Mouse (Mus musculus): ENCODE results near the gene Myof. TPM values are rescaled to one million over a fixed set of nuclear protein-coding genes. Genes with fewer than 3 reads are reported as not detected.

Gene Myof
- total RNA-seq (2021), result 1 to 10 TPM; 8.5 to 8.9 TPM
- long read RNA-seq, experiment 1, partial matches to known transcripts, result 1 of 5 reads
- long read RNA-seq, experiment 1, other reads (novel, unspliced or antisense), result 3 of 5 reads
- long read RNA-seq, experiment 2, partial matches to known transcripts, result 0 of 2 reads
- long read RNA-seq, experiment 2, other reads (novel, unspliced or antisense), result 2 of 2 reads

DNA sequence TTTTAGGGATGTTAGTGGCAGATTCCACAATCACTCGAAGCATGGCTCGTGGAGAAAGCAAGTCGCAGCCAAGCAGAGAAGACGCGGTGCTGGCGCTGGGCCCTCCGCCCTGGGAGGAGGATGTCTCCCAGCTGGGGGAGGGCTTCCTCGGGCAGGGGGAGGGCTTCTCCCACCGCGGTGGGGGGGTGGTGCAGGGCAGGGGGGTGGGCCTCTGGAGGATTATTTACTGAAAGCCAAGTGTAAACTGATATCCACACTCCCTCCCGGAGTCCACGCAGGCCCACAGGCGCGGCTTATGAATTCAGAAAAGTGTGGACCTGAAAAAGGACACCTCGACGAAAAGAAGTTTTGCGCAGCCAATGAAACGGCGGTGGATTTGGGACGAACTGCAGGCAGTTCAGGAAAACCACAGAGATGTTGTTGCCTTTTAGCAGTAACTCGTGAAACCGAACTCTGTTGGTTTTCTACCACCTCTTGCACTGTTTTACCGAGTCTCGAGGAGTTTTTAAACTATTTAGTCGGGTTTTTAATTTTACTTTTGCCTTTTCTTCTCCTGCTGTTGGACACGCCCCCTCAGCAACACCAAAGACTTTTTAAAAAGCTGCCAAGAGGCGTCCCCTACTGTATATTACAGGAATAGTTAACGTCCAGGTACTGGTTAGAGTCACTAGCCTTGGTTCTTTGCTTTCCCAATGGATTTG lies at the start of gene Myof:
Gene Myof, minus strand, starts transcription at position 297 of the 701 bp plus-strand sequence.
- peak; percentile 78 for DNase-seq
- intact Hi-C loops (cut with DNase I; ENCODE audit: low total_unique reads), result no loop called here

DNA sequence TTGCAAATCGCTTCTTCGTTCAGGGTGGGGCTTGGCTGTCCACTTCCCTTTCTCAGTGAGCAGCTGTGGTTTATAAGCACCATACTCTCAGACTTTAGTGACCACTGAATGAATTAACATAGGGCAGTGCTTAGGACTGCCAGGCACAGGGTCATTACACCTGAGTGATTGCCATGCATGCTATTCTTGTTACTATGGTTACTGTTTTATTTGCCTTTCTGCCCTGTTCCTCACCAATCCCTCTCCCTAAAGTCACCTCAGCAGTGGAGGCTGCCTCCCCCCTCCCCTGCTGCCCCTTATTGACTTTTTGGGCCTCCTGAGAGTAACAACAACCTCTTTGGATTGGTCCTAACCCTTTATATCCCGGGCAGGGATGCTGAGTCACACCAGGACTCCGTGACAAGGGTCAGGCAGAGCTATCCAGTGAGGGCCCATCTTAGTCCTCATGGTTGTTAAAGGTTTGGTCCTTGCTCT lies 48.2 kb upstream of the Myof start:
- intact Hi-C loops (cut with DNase I; ENCODE audit: low total_unique reads), result no loop called here

DNA sequence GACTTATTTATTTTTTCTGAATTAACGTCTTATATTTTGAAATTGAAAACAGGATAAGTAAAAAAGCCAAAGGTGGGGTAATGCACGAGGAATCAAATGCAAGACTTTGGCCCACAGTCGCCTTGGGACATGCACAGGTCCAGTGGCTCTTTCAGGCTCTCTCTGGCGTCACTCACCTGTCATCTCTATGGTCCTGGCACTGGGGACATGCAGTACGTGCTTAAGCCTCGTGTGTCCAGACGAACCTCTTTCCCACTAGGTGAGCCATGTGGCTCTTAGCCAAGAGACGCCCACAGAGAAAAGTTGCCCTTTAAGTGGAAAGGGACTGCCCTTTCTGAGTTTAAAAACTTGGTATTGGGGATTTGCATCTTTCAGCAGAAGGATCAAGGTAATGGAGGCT lies 46.0 kb upstream of the Myof start:
- no peak for DNase-seq
- intact Hi-C loops (cut with DNase I; ENCODE audit: low total_unique reads), result no loop called here

More for the DNA sequence above, 48.2 kb upstream of the Myof start:
- no peak for DNase-seq

DNA sequence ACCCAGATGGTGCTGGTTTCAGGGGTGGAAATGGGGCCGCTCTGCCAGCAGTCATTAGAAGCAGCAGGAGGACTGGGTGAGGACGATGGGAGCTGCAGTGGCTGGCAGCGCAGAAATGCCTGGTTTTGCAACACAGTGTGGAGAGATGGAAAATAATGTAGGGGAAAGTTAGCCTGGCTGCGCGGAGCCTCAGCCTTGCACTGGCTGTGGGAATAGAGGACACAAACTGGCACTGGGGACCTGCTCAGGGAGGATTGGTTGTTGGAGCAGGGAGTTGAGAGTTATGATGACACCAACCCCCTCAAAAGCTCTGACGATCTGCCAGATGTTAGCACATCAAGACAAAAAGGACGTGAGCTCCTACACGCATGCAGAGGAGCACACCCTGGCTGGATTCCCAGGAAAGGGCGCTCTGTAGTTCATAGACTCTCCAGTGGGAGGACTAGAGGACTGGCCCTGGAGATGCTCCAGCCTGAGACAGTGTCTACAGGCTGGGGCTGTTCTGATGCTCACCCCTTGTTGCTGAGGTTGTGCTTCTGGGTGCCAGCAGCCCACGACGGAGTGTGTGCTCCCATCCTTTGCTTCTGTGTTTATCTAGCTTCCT lies 43.7 kb upstream of the Myof start:
- peak; percentile 61 for DNase-seq
- intact Hi-C loops (cut with DNase I; ENCODE audit: low total_unique reads), result no loop called here

DNA sequence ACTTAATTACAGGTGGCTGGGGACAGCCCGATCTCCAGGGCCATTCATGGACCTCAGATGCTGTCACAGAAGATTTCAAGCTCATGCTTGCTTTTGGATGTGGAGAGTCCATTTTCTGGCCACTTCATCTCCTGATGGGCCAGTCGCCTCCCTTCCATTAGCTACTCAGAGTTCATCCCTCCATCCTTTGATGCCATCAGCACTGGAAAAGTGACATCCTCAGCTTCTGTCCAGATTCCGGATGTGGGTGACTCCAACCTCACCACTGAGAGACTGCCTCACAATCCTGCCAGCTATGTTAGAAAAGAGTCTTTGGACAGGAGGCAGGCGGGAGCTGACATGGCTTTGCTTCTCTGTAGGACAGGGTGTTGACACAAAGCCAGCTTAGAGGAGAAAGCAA lies 42.5 kb upstream of the Myof start:
- no peak for DNase-seq
- intact Hi-C loops (cut with DNase I; ENCODE audit: low total_unique reads), result no loop called here

DNA sequence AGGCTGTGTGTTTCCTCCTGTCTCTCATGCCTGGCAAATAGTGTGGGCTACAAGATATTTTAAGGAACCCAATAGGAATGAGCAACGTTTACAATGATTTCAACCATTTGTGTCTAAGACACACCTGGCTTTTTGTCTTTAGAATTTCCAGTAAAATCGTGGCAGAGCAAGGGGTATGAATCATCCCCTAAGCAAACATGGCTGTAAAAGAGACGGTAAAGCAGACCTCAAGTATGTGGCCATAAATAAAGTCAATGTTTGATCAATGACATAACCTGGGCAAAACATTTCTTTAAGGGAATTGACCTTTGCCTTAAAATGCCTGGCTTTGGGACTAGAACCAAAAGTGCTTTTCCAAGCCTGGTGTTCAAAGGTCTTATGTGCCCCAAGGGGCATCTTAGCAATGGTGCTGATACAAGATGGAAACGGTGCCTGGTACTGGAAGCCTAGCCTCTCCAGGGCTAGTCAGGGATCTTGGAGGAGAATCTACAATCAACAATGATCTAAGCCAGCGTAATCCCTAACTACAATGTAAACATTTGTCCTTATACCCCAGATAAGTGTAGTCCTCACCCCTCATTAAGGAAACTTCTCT lies 39.7 kb upstream of the Myof start:
- intact Hi-C loops (cut with DNase I; ENCODE audit: low total_unique reads), result no loop called here
- DNase-seq, result no peak

DNA sequence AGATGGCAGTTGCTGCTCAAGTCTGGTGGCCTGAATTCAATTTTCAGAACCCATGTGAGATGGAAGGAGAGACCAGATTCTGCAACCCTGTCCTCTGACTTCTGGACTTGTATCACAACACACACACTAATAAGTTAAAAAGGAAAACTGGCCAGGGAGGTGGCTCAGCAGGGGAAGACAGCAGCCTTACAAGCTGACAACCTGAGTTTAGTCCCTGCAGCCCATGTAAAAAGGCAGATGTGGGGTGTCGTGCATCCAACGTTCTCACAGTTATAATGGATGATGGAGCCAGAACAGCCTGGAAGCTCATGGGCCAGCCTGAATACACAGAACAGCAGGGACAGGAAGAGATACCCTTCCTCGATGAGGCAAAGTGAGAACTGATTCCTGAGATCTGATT lies 38.0 kb upstream of the Myof start:
- DNase-seq, result no peak
- intact Hi-C loops (cut with DNase I; ENCODE audit: low total_unique reads), result no loop called here

DNA sequence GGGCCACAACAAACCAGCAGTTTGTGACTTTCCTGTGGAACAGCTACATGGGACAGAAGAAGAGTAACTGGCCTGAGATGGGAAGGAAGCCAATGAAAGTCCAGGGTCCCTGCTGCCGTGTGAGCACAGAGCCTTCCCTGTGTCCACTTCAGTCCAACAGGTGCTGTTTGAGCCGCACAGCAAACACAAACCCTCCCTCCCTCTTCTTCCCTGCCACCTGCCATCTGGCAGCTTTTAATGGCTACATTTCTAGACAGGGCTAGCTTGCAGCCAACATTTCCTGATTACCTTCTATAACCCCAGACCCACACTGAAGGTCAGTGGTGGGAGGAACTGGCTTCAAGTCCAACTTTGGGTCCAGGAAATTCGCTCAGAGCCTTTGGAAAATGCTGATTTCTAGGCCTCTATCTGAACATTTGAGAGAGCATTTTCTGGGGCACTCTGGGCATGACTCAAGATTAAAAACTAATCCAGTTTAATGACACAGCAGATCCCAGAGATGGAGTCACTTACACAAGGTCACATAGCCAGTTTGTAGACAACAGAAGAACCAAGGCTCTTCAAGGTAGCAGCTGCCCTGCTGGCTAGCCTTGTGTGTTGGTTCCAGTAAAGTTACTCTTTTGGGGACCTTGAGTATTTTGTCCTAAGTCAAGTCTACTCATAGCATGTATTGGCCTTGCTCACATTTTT lies 34.6 kb upstream of the Myof start:
- no peak for DNase-seq
- intact Hi-C loops (cut with DNase I; ENCODE audit: low total_unique reads), result no loop called here

DNA sequence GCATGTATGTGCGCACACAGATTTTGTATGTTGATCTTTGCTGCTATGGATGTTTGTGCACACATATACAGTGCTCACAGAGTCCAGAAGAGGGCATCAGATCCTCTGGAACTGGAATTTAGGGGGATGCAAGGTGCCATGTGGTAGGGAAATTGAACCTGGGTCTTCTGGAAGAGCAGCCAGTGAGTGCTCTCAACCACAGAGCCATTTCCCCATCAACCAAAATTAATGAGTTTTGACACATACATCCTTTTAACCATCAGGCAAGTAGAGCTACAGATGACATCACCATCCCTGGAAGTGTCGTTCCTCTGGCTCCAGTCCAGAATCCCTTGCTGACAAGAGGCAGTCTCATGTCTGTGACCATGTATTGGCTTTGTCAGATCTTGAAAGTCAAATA lies 32.9 kb upstream of the Myof start:
- intact Hi-C loops (cut with DNase I; ENCODE audit: low total_unique reads), result no loop called here
- no peak for DNase-seq

DNA sequence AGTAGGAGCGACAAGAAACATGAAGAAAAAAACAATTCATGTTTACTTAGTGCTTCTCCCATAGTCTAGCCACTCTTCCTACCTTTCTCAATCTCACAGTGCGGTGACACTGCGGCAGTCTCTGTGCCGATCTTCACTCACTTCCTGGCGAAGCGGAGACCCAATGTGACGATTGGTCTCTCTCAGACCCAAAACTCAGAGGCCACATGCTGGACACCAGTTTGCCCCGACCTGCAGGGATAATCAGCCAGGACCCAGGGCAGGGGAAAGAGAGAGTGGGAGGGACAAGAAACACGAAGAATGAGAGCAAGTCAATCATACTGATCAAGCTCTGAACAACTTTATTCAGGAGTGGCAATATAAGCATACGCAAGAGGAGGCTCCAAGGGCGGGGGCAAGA lies 31.7 kb upstream of the Myof start:
- intact Hi-C loops (cut with DNase I; ENCODE audit: low total_unique reads), result no loop called here
- no peak for DNase-seq

DNA sequence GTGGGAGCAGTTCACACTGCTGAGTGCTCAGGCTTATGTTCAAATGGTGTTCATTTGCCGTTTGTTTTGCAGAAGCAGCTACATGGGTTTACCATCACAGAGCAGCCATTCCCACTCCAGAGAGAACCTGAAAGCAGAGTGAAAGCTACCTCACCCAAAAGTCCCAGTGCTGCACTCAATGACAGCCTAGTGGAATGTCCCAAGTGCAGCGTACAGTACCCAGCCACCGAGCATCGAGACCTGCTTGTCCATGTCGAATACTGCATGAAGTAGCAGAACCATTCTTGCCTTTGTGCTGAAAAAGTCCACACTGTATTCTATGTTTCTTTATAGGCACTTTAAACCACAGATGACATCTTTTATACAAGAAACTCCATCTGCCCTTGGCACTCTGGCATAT lies 29.8 kb upstream of the Myof start:
- no peak for DNase-seq
- intact Hi-C loops (cut with DNase I; ENCODE audit: low total_unique reads), result no loop called here

DNA sequence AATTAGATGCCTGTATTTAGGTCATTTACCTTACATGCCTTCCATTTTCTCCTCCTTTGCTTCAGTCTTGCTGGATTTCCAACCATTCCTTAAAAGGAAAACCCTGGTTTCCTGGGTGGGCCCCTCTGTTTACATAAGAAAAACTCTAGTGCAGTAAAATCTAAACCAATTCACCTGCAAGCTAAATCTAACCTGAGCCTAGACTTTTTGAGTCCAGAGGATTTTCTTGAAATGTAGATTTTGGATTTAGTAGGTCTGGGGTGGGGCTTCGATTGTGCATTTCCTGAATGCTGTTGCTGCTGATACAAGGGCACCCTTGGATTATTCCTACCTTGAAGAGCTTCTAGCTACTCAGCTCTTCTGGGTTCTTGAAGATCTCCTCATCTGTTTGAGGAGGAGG lies 20.7 kb upstream of the Myof start:
- intact Hi-C loops (cut with DNase I; ENCODE audit: low total_unique reads), result no loop called here
- no peak for DNase-seq

DNA sequence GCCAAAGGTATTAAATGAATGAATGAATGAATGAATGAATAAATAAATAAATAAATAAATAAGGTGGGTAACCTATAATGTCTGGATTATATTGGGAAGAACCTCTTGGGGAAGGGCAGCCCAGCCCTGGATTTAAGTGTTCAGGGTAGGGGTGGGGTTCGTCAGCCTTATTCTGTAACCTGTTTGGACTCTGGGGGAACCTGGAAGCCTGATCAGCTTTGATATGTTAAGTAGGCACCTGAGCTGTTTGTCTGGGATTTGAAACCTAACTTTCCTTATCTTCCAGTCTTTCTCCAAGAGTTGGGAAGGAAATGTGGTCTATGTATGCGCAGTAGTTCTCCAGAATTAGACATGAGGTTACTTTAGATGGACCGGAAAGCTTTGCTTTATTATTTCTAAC lies 19.8 kb upstream of the Myof start:
- intact Hi-C loops (cut with DNase I; ENCODE audit: low total_unique reads), result no loop called here
- DNase-seq, result no peak

DNA sequence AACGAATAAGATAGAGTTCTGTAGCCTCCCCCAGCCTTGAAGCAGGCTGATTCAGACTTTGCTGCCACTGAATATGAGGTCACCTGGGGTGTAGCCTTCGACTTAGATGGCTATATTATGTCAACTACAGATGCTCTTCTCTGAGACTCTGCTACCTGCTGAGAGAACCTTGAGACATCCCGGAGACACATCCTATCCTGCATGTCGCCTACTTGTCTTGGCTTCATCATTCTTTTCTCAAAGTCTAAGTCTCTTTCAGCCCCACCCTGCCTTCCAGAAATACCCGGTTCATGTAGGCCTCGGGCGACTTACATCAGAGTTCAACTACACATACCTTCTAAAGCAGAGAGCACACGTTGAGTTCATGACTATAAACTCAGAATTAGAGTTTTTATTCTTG lies 13.6 kb upstream of the Myof start:
- DNase-seq, result no peak
- intact Hi-C loops (cut with DNase I; ENCODE audit: low total_unique reads), result no loop called here

DNA sequence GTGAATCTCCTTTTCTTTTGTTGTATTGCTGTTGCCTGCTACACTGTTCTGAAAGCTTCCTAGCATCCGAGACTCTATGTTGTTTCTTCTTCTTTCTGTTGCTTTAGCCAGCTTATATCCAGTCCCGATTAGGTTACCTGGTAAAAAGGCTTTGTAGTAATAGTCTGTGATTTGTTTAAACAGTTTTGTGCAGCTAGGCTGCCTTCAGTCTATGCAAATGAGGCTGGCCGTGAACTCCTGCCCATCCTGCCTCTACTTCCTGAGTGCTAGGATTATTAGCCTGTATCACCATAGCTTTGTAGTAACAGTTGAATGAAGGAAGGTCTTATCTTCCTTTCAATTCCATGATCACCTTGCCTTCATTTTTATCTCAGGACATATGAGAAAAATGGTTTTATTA lies 12.9 kb upstream of the Myof start:
- DNase-seq, result no peak
- intact Hi-C loops (cut with DNase I; ENCODE audit: low total_unique reads), result no loop called here

DNA sequence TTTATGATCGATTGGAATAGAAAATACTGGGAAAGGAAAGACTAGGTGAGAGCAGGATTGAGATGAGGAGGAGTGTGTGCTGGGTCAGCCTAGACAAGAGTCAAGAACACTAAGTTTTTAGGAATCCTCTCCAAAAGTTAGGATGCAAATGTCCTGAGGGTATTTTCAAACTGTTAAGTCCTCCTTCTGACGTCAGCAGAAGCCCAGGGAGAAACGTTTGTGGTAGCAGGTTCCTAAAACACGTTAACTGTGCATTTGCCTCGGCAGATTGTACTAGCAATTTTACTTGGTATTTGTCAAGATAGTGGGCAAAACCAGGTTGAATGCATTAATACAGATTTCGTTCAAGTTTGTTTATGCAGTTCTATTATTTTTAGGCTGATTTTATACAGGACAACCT lies 12.4 kb upstream of the Myof start:
- intact Hi-C loops (cut with DNase I; ENCODE audit: low total_unique reads), result no loop called here
- DNase-seq, result no peak

DNA sequence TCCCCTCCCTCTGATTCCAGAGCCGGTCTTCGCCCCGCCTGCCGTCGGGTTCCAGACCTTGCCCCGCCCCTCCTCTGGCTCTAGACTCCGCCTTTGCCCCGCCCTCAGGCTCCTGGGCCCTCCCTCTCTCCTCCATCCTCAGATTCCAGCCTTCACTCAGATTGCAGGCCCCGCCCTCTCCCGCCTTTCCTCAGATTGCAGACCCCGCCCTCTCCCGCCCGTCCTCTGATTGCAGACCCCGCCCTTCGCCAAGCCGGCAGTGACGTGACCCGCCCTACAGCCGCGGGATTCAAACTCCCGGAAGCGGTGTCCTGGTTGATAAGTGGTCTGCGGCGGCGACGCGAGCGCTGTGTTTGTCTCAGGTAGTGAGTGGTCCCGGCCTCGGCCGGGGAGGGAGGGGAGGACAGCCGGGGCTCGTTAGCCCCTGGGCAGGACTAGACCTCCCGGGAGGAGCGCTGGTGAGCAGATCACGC lies 11.4 kb upstream of the Myof start, which contains the start of gene Cep55:
Gene Cep55, plus strand, starts transcription at position 292 of the 473 bp plus-strand sequence.
- DNase-seq, result peak; percentile 96

DNA sequence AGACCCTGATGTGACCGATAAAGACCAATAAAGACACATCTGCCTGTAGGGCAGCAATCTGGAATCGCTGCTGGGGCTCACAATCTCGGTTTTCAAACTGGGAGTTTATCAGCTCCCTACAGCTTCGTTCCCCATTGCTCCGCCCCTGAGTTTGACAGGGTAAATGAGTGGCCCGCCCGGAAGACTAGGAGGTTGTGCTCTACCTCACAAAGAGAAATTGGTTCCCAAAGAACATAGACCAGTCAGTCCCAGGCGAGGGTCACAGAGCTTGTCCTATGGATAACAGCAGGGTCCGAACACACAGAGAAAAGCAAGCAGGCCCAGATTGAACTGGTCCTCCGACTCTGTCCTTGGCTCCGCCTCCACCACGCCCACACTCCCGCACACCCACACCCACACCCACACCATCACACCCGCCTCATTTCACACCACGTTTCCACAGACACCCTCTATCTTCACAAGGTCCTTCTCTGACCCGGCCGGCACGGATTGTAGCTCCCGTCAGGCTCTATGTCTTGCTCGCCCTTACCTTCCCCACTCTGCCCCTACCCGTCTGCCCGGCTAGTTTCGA lies 10.9 kb upstream of the Myof start:
- intact Hi-C loops (cut with DNase I; ENCODE audit: low total_unique reads), result no loop called here
- peak; percentile 77 for DNase-seq

More for the DNA sequence above, 11.4 kb upstream of the Myof start, which contains the start of gene Cep55:
- intact Hi-C loops (cut with DNase I; ENCODE audit: low total_unique reads), result no loop called here

DNA sequence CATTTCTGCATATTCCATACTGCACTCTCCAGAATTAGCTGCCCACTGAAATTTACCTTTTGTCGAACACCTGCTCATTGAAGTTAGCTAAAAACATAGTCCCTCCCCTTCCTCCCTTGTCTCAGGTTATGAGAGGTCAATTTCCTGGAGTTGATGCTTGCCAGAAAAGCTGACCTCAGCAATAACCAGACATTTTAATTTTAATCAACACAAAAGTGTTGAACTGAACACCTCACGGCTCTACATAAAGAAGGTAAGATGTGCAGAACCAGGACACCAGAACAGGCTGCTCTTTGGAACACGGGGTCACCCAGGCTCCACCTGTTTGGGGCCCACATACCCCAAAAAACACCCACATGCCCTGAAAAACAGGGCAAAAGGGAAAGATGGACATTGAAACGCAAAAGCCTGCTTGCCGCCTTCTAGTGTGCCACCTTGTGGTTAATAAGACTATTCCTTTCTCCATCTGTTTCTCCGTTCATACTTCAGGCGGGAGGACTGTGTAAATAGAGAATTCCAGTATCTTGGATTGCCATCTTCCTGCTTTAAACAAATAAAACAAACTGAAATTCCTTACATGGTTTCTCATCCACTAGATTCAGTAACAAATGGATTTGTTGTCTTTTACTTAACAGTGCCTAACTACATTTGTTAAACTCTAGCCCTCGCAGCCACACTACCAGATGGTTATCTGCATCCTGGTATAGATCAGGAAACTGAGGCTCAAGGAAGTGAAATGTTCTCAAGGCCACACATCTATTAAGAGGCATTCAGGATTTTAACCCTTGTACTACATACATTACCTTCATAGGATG lies 10.1 kb upstream of the Myof start:
- no peak for DNase-seq
- intact Hi-C loops (cut with DNase I; ENCODE audit: low total_unique reads), result no loop called here

Measured in gastrocnemius, postnatal 14 days (tissue).